Mouse (Mus musculus) layer of hippocampus, adult 8-10 months (tissue): Measurements from ENCODE around the gene Twsg1. TPM values are rescaled to one million over a fixed set of nuclear protein-coding genes. Genes with fewer than 3 reads are reported as not detected.
A peak's percentile ranks its signal among the peaks of the same experiment; 100 is the strongest.
"Not testable (repeated sequence)": the region's sequence is repeated elsewhere in the genome, so short reads cannot be mapped to it uniquely, and the experiment has no call there.

ENCODE experiments used
- DNase-seq, 2 experiments: peaks; one replicate each; pipeline ENCODE4 v3.0.0; 2022; ENCODE audit warnings: low spot score in 2 of 2
- total RNA-seq, 4 experiments: library from RNA; stranded (reverse); gene quantifications; 2 replicates each; pipeline ENCODE4 v1.2.4; 2022

Gene Twsg1
- total RNA-seq = 10 to 100 TPM; 28.9 to 40.8 (median 31.2) TPM

DNA sequence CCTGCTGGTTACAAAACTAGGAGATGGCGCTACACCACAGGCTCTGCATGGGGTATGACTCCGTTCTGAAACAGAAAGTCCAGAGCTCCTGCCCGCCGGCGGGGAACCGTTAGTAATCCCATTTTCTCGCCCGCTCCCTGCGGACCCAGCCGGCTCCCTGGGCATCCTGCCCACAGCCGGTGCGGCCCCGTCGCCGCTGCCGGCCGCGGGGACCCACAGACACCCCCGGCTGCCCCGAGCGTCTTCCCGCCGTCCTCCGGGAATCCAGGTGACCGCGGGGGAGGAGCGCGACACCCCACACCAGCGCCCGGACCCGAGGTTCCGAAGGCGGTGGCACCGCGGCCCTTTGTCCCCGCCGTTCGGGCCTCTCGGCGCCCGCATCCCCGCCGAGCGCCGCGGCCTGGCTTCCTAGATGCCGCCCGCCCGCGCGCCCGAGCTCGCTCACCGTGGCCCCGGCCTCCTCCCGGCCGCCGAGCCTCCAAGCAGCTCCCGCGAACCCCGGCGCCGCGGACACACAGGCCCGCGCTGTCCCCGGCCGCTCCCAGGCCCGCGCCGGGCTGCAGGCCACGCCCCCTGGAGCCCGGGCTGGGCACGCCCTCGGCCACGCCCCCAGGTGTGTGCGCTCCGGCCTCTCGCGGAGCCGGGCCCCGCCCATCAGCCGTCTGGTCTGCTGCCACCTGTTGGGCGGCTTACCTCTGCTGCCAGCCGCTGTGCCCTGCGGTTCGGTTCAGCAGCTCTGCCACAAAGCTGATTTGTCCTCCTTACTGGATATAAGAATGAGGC lies at the start of gene Twsg1:
Gene Twsg1 (minus strand): TSS at position 605 of the 783 bp plus-strand sequence.
- DNase-seq = peak; percentile 78 to 86

DNA sequence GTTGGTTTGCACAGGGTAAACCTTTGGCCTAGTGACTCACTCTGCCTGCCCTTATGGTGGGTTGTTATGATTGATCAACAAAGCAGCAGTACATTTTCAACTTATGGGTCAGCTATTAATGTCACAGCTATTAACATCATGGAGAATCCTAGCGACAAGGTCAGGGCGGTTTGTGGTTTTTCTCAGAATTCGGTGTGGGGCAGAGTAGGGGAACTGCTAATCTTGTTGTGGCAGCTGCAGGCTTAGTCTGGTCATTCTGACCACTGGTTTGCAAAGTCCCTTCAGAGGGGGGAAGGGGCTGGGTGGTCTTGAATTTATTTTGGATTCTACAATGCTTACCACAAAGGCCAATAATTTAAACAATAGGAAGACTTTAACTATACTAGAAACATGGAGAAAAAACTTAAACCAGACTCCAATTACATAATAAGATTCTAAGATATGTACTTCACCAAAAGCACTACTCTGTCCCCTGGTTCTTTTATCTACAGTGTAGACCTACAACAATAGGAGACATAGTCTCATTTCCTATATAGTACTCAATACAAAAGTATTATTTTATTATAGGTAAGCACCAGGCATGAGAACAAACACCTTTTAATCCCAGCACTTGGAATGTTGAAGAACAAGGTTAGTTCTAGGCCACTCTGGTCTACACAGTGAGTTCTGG lies 37.3 kb upstream of the Twsg1 start:
- DNase-seq = no peak

DNA sequence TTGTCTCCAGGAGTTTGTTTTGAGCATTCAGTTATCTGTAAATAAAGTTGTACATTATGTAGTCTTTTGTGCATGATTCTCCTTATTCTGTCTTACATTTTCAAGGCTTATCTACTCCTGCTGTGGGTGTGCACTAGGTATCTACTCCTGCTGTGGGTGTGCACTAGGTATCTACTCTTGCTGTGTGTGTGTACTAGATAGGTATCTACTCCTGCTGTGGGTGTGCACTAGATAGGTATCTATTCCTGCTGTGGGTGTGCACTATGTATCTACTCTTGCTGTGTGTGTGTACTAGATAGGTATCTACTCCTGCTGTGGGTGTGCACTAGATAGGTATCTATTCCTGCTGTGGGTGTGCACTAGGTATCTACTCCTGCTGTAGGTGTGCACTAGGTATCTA lies 25.7 kb upstream of the Twsg1 start:
- not testable (repeated sequence) for DNase-seq

DNA sequence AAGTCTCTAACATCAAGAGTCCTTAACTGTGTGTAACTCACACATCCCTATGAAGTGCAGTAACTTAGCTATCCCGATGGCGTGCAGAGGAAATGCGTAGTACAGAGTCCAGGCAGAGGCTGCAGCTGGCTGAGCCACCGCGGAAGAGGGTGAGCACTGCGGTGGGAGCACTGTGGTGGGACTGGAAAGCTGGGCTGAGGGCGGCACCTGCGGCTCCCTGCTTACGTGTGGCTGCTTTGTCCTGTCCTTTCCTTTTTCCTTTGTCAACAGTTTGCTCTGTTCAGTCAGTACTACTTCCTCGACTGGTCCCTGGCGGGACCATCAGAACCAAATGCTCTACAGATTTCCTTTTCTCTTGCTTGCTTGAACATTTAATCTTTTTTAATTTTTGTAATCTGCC lies 16.7 kb upstream of the Twsg1 start:
- DNase-seq = no peak

DNA sequence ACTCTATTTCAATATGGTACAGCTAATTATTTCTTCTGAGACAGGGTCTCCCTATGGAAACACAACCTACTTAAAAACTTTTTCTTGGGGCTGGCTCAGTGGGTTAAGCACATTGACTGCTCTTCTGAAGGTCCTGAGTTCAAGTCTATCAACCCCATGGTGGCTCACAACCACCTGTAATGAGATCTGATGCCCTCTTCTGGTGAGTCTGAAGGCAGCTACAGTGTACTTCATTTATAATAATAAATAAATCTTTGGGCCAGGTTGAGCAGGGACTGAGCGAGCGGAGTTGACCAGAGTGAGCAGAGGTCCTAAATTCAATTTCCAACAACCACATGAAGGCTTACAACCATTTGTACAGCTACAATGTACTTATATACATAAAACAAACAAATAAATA lies 11.2 kb upstream of the Twsg1 start:
- no peak for DNase-seq

DNA sequence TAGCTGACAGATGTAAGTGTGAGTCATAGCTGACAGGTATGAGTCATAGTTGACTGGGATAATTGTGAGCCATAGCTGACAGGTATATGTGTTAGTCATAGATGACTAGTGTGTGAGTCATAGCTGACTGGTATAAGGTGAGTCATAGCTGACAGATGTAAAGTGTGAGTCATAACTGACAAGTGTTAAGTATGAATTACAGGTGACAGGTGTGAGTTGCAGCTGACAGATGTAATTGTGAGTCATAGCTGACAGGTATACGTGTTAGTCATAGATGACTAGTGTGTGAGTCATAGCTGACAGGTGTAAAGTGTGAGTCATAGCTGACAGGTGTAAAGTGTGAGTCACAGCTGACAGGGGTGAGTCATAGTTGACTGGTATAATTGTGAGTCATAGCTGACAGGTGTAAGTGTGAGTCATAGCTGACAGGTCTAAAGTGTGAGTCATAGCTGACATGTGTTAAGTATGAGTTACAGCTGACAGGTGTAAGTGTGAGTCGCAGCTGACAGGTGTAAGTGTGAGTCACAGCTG lies 10.6 kb upstream of the Twsg1 start:
- no peak for DNase-seq

DNA sequence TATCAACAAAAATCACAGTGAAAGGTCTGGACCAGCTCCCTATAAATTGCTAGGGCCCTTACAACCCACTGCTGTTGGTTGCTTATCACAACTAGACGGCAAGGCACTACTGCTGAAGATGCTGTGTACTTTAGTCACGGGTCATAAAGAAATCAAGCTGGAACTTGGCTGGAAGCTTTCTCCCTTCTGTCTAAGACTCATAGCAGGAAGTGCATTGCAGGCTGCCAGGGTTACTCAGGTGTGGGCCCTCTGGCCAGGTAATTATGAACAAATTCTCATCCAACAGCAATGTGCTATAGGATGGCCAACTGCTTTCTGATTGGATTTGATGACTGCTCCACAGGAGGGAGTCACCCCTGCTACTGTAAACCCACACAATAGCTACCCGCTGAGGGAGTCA lies 8.0 kb upstream of the Twsg1 start:
- DNase-seq = no peak

DNA sequence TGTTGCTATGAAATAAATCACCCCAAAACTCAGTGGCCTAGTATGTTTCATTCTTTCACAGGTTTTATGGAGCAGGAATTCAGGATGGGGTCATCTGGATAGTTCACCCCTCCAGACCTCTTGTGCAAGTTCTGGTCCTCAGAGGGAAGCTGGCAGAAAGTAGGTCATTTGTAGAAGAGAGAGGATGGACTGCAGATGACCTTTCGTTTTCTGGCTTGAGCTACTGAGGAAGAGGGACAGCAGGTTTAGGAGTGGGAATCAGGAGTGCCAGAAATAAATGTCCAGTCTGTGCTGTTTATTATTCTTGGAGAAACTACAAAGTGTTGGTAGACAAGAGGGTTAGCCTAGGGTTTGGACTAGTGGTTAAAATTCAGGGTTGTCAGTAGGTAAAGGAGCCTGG lies 7.3 kb upstream of the Twsg1 start:
- no peak for DNase-seq

DNA sequence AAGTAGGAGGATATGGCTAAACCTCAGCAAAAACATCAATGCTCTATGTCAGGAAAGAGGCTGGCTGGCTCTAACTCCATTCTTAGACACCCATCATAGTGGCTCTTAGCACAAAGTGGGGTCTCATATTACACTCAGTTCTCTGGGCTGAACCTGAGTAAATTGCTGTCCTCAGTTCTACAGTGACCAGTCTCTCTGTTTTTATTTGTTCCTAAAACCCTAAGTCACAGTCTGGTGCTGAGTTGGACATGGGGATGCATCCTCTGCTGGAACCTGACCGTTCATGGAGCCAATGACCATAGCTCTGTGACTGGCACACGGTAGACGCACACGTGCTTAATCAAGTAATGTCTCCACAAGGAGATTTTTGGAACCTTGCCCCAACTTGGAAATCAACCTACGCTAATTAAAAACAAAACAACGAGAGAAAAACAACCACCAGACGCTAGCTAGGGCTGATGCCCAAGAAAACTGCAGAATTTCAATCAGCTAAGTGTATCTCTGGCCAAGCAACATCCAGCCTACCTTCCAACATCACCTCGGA lies 6.8 kb upstream of the Twsg1 start:
- DNase-seq = no peak

DNA sequence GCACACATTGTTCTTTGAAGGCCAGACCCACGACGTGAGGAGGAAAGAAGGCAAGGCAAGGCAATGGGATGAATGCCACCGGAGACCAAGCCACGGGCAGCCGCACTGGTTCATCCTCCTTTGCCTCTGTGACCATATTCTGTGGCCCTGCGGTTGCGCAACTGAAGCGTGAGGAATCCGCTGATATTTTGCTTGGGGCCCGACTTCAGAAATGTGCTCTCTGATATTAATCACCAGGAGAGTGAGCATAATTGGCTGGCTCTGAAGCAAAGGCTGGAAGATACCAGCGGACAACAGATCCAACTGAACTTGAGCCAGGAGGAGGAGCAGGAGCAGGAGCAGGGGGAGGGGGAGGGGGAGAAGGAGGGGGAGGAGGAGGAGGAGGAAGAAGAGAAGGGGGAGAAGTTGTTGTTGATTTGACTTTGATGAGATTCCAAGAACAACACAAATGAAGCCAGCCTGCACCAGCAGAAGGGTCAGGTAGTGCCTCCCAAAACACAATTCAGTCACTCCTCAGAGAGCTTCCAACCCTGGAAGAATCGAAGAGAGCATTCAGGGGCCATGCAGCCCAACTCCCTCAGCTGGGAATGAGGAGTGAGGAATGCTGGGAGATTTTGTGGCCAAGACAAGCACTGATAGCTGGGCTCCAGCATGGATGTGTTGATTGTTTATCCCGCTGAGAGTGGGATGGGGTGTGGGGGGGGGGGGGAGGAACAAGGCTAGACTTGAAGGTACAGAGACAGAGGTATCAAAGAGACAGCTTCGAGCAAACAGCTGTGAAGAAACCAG lies 6.2 kb upstream of the Twsg1 start:
- DNase-seq = no peak

DNA sequence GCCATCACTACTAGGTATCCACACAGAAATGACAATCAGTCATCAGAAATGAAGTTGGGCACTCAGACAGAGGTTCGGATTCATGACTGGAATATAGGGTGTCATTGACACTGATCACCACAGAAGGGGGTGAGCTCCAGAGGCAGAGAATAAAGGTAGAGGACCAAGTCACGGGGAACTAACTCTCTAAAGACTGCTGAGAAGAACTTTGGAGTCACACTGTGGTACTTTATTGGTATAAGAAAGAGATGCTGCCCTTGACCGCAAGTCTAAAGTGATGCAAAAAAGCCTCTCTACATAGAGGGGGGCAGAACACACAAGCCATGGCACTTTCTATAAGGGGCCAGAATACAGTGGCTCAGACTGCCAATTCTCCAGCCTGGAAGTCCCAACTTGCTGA lies 5.1 kb upstream of the Twsg1 start:
- DNase-seq = no peak

DNA sequence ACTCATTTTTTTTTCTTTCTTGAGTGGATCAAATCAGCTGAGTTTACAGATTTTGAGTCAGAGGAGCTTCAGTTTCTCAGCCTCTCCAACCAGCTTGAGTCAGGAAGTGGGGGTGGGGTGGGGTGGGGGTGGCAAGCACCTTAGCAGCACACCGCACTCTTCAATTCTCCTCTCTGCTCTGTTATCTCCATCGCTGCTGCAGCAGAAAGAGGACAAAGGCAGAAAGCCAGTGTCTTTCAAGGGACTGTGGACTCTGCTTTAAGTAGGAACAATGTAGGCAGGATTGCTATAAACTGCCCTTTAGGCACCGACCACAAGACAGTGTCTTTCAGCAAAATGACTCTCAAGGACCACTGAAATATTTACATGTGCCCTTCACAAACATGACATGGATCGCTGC lies 2.9 kb upstream of the Twsg1 start:
- no peak for DNase-seq

DNA sequence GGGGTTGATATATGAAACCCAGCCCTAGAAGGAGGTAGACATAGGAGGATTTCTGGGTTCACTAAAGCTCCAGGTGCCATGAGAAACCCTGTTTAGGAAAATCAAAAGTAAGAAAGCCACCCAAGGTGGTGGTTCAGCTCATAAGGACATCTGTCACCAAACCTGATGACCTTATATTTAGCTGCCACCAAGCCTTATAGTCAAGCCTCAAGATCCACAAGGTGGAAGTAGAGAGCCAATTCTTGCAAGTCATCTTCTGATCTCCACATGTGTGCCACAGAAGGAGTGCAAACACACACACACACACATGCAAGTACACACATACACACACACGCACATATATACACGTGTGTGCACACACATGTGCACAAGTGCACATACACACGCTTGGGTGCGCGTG lies 1.1 kb upstream of the Twsg1 start:
- no peak for DNase-seq

DNA sequence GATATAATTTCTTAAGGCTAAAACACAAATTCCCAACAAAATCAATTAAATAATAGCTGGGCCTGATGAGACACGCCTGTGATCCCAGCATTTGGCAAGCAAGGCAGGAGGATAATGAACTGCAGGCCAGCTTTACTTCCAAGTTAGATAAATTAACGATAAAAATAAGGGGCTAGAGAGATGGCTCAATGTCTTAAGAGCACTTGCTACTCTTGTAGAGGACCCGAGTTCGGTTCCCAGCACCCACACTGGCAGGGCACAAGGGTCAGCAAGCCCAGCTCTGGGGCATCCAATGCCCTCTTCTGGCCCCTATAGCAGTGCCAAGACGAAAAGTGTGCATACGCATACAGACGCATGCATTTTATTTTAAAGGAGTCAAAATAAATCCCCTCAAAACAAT lies 843 bp downstream of the Twsg1 start:
- DNase-seq = no peak

DNA sequence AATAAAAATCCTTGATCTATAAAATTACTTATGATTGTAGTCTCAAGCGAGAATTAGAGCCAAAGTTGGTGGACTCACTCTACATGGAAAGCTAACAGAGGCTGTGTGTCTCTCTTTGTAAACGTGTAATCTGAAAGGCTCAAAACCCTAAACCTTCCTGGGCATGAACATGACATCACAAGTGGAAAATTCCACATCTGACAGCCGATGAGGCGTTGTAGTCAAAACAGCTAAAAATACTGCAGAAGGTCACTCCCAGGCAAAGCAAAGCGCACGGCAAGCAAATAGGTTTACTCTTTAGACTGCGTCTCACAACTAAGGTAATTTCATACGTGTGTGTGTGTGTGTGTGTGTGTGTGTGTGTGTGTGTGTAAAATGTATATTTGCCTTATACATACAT lies 3.7 kb downstream of the Twsg1 start:
- DNase-seq = no peak

DNA sequence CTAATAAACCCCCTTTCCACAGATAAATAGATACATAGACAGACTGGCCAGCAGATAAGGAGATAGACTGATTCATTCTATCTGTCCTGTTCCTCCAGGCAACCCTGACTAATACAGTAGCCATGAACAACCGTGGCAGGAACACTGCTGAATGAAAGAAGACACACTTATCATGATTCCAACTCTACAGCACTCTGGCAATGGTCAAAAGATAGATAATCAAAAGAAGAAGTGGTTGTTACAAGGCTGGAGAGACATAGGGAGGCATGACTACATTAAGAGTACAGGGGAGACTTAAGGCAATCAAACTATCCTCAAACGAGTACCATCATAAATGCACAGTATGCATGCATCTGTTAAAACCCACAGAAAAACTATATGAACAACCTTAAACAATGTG lies 5.6 kb downstream of the Twsg1 start:
- DNase-seq = no peak

DNA sequence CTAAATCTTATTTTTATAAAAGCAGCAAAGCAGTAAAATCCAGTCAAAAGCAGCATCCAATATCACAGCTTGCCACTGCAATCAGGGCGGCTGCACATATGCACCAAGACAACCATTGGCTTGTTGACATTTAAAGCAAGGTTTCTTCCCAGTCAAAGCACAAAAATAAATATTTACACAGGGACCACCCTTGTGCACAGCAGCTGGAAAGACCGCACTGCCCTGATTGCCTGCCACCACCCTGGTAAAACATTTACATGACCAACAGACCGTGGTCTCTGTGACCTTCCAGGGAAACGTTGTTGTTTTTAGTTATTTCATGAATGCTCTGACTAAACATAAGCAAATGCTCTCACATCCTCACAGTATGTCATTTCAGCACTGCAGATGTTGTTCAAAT lies 8.6 kb downstream of the Twsg1 start:
- no peak for DNase-seq

DNA sequence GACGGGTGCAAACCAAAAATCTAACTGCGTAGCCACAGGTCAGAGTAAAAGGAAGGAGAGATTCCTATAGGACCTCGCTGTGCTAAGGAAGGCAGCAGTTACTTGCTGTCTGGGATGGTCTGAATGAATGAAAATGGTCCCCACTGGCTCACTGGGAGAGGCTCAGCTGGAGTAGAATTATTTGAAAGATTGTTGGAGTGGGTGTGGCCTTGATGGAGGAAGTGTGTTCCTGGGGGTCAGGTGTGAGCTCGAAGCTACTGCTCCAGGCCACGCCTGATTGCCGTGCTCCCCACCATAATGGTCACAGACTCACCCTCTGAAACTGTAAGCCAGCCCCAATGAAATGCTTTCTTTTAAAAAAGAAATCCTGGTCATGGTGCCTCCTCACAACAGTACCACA lies 9.8 kb downstream of the Twsg1 start:
- DNase-seq = no peak

DNA sequence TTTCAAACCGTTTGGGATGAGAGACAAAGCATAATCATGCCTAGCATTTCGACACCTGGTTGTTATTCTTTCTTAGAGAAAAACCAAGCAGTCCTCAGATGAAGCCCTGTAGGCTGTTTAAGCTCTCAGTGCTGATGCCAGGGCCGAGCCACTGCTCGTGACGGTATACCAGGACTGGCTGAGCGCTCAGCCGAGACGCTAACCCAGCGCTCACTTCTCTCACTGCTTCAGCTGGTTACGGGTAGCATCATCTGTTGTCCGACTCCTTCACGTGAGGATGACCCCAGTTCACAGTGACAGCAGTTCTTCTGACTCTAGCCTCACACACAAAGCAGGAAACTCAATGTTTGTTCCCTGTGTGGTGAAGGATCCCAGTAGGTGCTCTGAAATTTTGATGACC lies 10.8 kb downstream of the Twsg1 start:
- no peak for DNase-seq

DNA sequence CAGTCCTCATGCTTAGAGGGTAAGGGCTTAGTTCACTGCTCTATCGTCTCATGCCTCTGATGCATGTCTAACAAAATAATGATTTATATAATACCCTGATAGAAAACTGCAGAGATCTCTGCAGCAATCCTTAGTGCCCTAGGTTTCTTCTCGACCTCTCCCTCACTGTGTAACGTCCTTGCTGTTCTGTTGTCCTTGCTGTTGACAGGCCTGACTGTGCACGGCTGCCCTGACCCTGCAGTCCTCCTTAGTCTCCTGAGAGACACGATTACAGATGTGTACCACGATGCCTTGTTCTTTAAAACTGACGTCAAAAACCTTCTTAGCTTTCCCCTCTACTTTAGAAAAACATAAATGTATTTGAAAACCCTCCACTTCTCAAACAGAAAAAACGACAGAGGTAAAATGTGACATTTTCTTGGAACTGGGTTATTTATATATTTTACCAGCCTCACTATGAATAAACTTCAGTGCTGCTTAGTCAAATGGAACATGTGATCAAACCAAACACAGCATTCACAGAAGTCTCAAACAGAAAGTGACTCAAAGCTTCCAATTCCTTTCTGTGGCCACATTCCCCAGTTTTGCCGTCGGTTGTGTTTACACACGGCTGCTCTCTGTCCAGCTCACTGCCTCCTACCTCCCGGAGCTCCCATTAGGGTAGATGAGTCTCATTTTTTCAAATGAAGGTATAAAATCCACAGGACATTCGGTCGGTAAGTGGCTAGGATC lies 11.4 kb downstream of the Twsg1 start:
- no peak for DNase-seq

DNA sequence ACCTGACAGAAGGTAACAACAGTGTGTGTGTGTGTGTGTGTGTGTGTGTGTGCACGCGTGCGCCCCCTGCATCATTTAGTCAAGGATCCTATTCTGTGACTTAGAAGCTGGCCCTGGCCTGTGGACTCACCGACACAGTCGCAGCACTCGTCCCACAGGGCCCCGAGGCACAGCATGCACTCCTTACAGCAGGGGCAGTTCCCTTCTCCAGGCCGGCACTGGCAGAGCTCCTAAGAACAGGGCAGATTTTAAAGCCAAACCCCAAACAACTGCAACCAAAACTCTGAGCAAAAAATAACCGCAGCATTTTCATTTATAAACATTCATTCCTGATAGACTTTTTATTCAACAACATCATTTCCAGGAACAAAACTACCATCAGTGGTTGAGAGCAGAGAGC lies 13.4 kb downstream of the Twsg1 start:
- DNase-seq = no peak
